Mouse (Mus musculus) MEL (cell line): ENCODE measurements around the gene Vwc2l. TPM values are rescaled to one million over a fixed set of nuclear protein-coding genes. Genes with fewer than 3 reads are reported as not detected.

Experiments used
- DNase-seq: peaks from one replicate; pipeline ENCODE4 v3.0.0; 2011; ENCODE audit warnings: low read depth, low spot score
- H3K27ac ChIP-seq: 2 replicates; pipeline ENCODE4 v1.5.1; 2012; ENCODE audit warnings: low read depth, mild to moderate bottlenecking, control low read depth, low read length, moderate library complexity; ENCODE audit not compliant: control insufficient read depth
- H3K27me3 ChIP-seq, 2 experiments: fragments of 150-350 bp in 1 of 2; sonication (generic) in 1 of 2; 2 replicates each; pipeline ENCODE4 v1.6.1; 2012; ENCODE audit warnings: low read length in 2 of 2, mild to moderate bottlenecking in 2 of 2, improper control_type of control experiment in 1 of 2, moderate library complexity in 1 of 2; ENCODE audit not compliant: insufficient read depth in 2 of 2, control insufficient read depth in 1 of 2
- H3K36me3 ChIP-seq, 2 experiments: 2 replicates each; pipeline ENCODE4 v1.6.1; 2012 to 2014; ENCODE audit warnings: low read length in 2 of 2, improper control_type of control experiment in 1 of 2, inconsistent platforms in 1 of 2, mild to moderate bottlenecking in 1 of 2; ENCODE audit not compliant: insufficient read depth in 2 of 2, control insufficient read depth in 1 of 2
- H3K4me1 ChIP-seq, 2 experiments: fragments of 150-350 bp in 1 of 2; sonication (generic) in 1 of 2; 2 replicates each; pipeline ENCODE4 v1.6.1; 2012; ENCODE audit warnings: low read length in 2 of 2, improper control_type of control experiment in 1 of 2, mild to moderate bottlenecking in 1 of 2; ENCODE audit not compliant: insufficient read depth in 2 of 2, control insufficient read depth in 1 of 2
- H3K4me3 ChIP-seq, 2 experiments: fragments of 150-350 bp in 1 of 2; sonication (generic) in 1 of 2; 2 replicates each; pipeline ENCODE4 v1.5.1; 2012; ENCODE audit warnings: low read depth in 2 of 2, low read length in 2 of 2, mild to moderate bottlenecking in 2 of 2, moderate library complexity in 2 of 2, control low read depth in 1 of 2, improper control_type of control experiment in 1 of 2; ENCODE audit not compliant: control insufficient read depth in 1 of 2, insufficient read depth in 1 of 2
- H3K79me2 ChIP-seq: 2 replicates; pipeline ENCODE4 v1.6.1; 2012; ENCODE audit warnings: mild to moderate bottlenecking, low read length, moderate library complexity; ENCODE audit not compliant: control insufficient read depth, poor library complexity, insufficient read depth
- H3K9ac ChIP-seq: 2 replicates; pipeline ENCODE4 v1.6.1; 2012; ENCODE audit warnings: low read depth, mild to moderate bottlenecking, control low read depth, low read length, moderate library complexity; ENCODE audit not compliant: control insufficient read depth, poor library complexity, severe bottlenecking
- H3K9me3 ChIP-seq: fragments of 150-350 bp; sonication (generic); replicated peaks from 2 replicates; pipeline ENCODE4 v1.6.1; 2012; ENCODE audit warnings: mild to moderate bottlenecking, low read length, improper control_type of control experiment, moderate library complexity; ENCODE audit not compliant: insufficient read depth
- CHD2 ChIP-seq: IDR thresholded peaks from 2 replicates; pipeline ENCODE4 v1.6.1; 2011; ENCODE audit warnings: low read length, improper control_type of control experiment
- CTCF ChIP-seq, 3 experiments: IDR thresholded peaks in 2 of 3; conservative IDR thresholded peaks in 1 of 3; 2 replicates each; pipeline ENCODE4 v1.5.1; 2011 to 2012; ENCODE audit warnings: low read length in 3 of 3, low read depth in 2 of 3, mild to moderate bottlenecking in 2 of 3, improper control_type of control experiment in 1 of 3, inconsistent platforms in 1 of 3, mixed read lengths in 1 of 3, moderate library complexity in 1 of 3; ENCODE audit not compliant: control insufficient read depth in 1 of 3, insufficient read depth in 1 of 3, poor library complexity in 1 of 3, severe bottlenecking in 1 of 3
- ELF1 ChIP-seq: IDR thresholded peaks from 2 replicates; pipeline ENCODE4 v1.6.1; 2014; ENCODE audit warnings: low read depth, mild to moderate bottlenecking, inconsistent platforms, low read length, improper control_type of control experiment, moderate library complexity
- GABPA ChIP-seq: IDR thresholded peaks from 2 replicates; pipeline ENCODE4 v1.6.1; 2012; ENCODE audit warnings: low read depth, mild to moderate bottlenecking, inconsistent platforms, low read length, improper control_type of control experiment, moderate library complexity
- GATA1 ChIP-seq: IDR thresholded peaks from 2 replicates; pipeline ENCODE4 v1.6.1; 2011; ENCODE audit warnings: low read depth, low read length, improper control_type of control experiment
- HCFC1 ChIP-seq: IDR thresholded peaks from 2 replicates; pipeline ENCODE4 v1.6.1; 2012; ENCODE audit warnings: low read depth, mild to moderate bottlenecking, inconsistent platforms, low read length, improper control_type of control experiment, moderate library complexity
- KAT2A ChIP-seq: conservative IDR thresholded peaks from 2 replicates; pipeline ENCODE4 v1.6.1; 2012; ENCODE audit warnings: low read depth, low read length, improper control_type of control experiment, inconsistent platforms
- MAZ ChIP-seq: IDR thresholded peaks from 2 replicates; pipeline ENCODE4 v1.6.1; 2012; ENCODE audit warnings: low read depth, mild to moderate bottlenecking, inconsistent platforms, low read length, improper control_type of control experiment
- MEF2A ChIP-seq: IDR thresholded peaks from 2 replicates; pipeline ENCODE4 v1.6.1; 2014; ENCODE audit warnings: low read depth, mild to moderate bottlenecking, inconsistent platforms, low read length, improper control_type of control experiment; ENCODE audit not compliant: poor library complexity, insufficient replicate concordance, severe bottlenecking; ENCODE audit errors: extremely low read depth
- MXI1 ChIP-seq: IDR thresholded peaks from 2 replicates; pipeline ENCODE4 v1.6.1; 2011; ENCODE audit warnings: mild to moderate bottlenecking, low read depth, low read length, improper control_type of control experiment
- MYB ChIP-seq: IDR thresholded peaks from 2 replicates; pipeline ENCODE4 v1.6.1; 2011; ENCODE audit warnings: mild to moderate bottlenecking, low read depth, low read length, improper control_type of control experiment
- MYC ChIP-seq: IDR thresholded peaks from 2 replicates; pipeline ENCODE4 v1.6.1; 2011; ENCODE audit warnings: low read depth, mild to moderate bottlenecking, low read length, improper control_type of control experiment, moderate library complexity
- NELFE ChIP-seq: IDR thresholded peaks from 2 replicates; pipeline ENCODE4 v1.6.1; 2011; ENCODE audit warnings: low read depth, low read length, improper control_type of control experiment
- NRF1 ChIP-seq: IDR thresholded peaks from 2 replicates; pipeline ENCODE4 v1.6.1; 2014; ENCODE audit warnings: low read depth, mild to moderate bottlenecking, inconsistent platforms, low read length, improper control_type of control experiment, moderate library complexity; ENCODE audit not compliant: poor library complexity, insufficient read depth, severe bottlenecking
- POLR2AphosphoS5 ChIP-seq: IDR thresholded peaks from 2 replicates; pipeline ENCODE4 v1.6.1; 2012; ENCODE audit warnings: low read depth, borderline replicate concordance, mild to moderate bottlenecking, inconsistent platforms, low read length, moderate library complexity, mixed read lengths
- RAD21 ChIP-seq: IDR thresholded peaks from 2 replicates; pipeline ENCODE4 v1.6.1; 2011; ENCODE audit warnings: mild to moderate bottlenecking, low read depth, low read length, improper control_type of control experiment
- SIN3A ChIP-seq: IDR thresholded peaks from 2 replicates; pipeline ENCODE4 v1.6.1; 2012; ENCODE audit warnings: low read length, improper control_type of control experiment, inconsistent platforms
- SMC3 ChIP-seq: IDR thresholded peaks from 2 replicates; pipeline ENCODE4 v1.6.1; 2011; ENCODE audit warnings: low read depth, low read length, improper control_type of control experiment
- UBTF ChIP-seq: IDR thresholded peaks from 2 replicates; pipeline ENCODE4 v1.6.1; 2012; ENCODE audit warnings: low read depth, mild to moderate bottlenecking, inconsistent platforms, low read length, improper control_type of control experiment, moderate library complexity, borderline replicate concordance; ENCODE audit not compliant: insufficient read depth
- USF1 ChIP-seq: IDR thresholded peaks from 2 replicates; pipeline ENCODE4 v1.6.1; 2014; ENCODE audit warnings: low read depth, mild to moderate bottlenecking, inconsistent platforms, low read length, improper control_type of control experiment, moderate library complexity
- USF2 ChIP-seq, 2 experiments: IDR thresholded peaks; 2 replicates each; pipeline ENCODE4 v1.6.1; 2011 to 2012; ENCODE audit warnings: improper control_type of control experiment in 2 of 2, low read length in 2 of 2, borderline replicate concordance in 1 of 2, inconsistent platforms in 1 of 2, low read depth in 1 of 2, mild to moderate bottlenecking in 1 of 2; ENCODE audit not compliant: insufficient read depth in 1 of 2
- ZC3H11A ChIP-seq: IDR thresholded peaks from 2 replicates; pipeline ENCODE4 v1.6.1; 2012; ENCODE audit warnings: low read depth, mild to moderate bottlenecking, inconsistent platforms, low read length, improper control_type of control experiment
- ZKSCAN1 ChIP-seq: IDR thresholded peaks from 2 replicates; pipeline ENCODE4 v1.6.1; 2012; ENCODE audit warnings: low read depth, mild to moderate bottlenecking, inconsistent platforms, low read length, improper control_type of control experiment, moderate library complexity
- ZMIZ1 ChIP-seq: IDR thresholded peaks from 2 replicates; pipeline ENCODE4 v1.6.1; 2012; ENCODE audit warnings: low read depth, mild to moderate bottlenecking, inconsistent platforms, low read length, improper control_type of control experiment, moderate library complexity
- ZNF384 ChIP-seq: IDR thresholded peaks from 2 replicates; pipeline ENCODE4 v1.6.1; 2012; ENCODE audit warnings: low read depth, mild to moderate bottlenecking, inconsistent platforms, low read length, improper control_type of control experiment
- polyA plus RNA-seq, 2 experiments: library from polyadenylated mRNA; stranded (reverse) in 1 of 2; unstranded in 1 of 2; fragments of >175 nt in 1 of 2; fragments of >200 nt in 1 of 2; gene quantifications; 2 replicates each; pipeline versions ENCODE4 v1.2.1 to v1.2.4; 2012; ENCODE audit warnings: low replicate concordance in 2 of 2, low read depth in 1 of 2; ENCODE audit not compliant: insufficient read length in 2 of 2, insufficient read depth in 1 of 2, missing spikeins in 1 of 2
- total RNA-seq: library from RNA; depleted of rRNA; stranded (reverse); fragments of 300-350 nt; gene quantifications from 2 replicates; pipeline ENCODE4 v1.2.3, GENCODE M21; 2012

Vwc2l gene
- total and polyA plus RNA-seq, 3 experiments = not detected

- no peaks in the 10 kb centered on the region for H3K9me3 ChIP-seq
- no peaks in the 10 kb centered on the region for H3K36me3 ChIP-seq
- no peak overlapping the region for H3K9ac ChIP-seq
- H3K4me1 ChIP-seq = no peaks in the 10 kb centered on the region
- TF ChIP-seq ZC3H11A (no peak), HCFC1 (no peak)
- no peak overlapping the region for H3K4me3 ChIP-seq
- H3K27me3 ChIP-seq = no peaks in the 10 kb centered on the region
- DNase-seq = no peak
- no peaks in the 10 kb centered on the region for H3K79me2 ChIP-seq
- no peak overlapping the region for H3K27ac ChIP-seq
Measured at GRCm38 (mm10) chr1:70700270-70700669, 25.2 kb upstream of the Vwc2l start.

GRCm38 (mm10) chr1:70703934-70704333, 21.6 kb upstream of the Vwc2l start:
- H3K27me3 ChIP-seq = no peaks in the 10 kb centered on the region
- no peak overlapping the region for H3K4me3 ChIP-seq
- no peaks in the 10 kb centered on the region for H3K79me2 ChIP-seq
- H3K36me3 ChIP-seq = no peaks in the 10 kb centered on the region
- TF ChIP-seq NELFE (no peak), ZKSCAN1 (no peak), USF2 (IDR thresholded peaks at IDR 0.05; ENCODE audit: borderline replicate concordance in 1 of 2, insufficient read depth in 1 of 2, low read depth in 1 of 2, low read length in 2 of 2) (no peak), ZMIZ1 (no peak), MAZ (no peak), USF1 (no peak), GABPA (no peak), ELF1 (no peak), MYC (no peak), MEF2A (no peak)
- TF ChIP-seq, all 39 proteins: peak for 0
- no peak for DNase-seq
- Histone ChIP-seq H3K4me1 (no peaks in the 10 kb centered on the region), H3K9me3 (no peaks in the 10 kb centered on the region), H3K9ac (no peak overlapping the region), H3K27ac (no peak overlapping the region)

DNA sequence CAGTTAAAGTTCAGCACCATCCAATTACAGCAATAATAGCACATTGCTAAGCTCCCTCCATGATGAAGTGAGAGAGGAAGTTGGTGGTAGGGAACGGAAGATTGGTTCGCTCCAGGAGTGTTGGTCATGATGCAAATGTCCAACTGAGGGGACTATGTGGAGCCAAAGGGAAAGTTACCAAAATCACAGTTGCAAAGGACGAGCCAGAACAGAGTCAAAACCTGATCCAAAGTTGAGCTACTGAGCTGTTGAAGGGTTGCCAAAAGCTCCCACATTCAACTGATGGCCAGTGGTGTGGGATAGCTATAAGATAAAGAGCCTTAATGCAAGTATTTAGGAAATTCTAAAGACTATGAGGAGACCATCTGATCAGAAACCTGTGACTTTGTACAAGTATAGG, 19.7 kb upstream of the Vwc2l start:
- no peak for DNase-seq
- no peak overlapping the region for H3K27ac ChIP-seq
- no peak overlapping the region for H3K9ac ChIP-seq
- H3K79me2 ChIP-seq = no peaks in the 10 kb centered on the region
- TF ChIP-seq UBTF (no peak), CHD2 (no peak), SMC3 (no peak), MXI1 (no peak), SIN3A (no peak), NRF1 (no peak), ZC3H11A (no peak), ELF1 (no peak), ZNF384 (no peak), HCFC1 (no peak), MYB (no peak), CTCF (IDR thresholded peaks at IDR 0.05 in 2 of 3, conservative IDR thresholded peaks at IDR 0.05 in 1 of 3; ENCODE audit: control insufficient read depth in 1 of 3, insufficient read depth in 1 of 3, low read depth in 2 of 3, low read length in 3 of 3, poor library complexity in 1 of 3, severe bottlenecking in 1 of 3) (no peak), POLR2AphosphoS5 (no peak), RAD21 (no peak), KAT2A (no peak), GATA1 (no peak), ZMIZ1 (no peak)
- H3K27me3 ChIP-seq = no peaks in the 10 kb centered on the region
- no peaks in the 10 kb centered on the region for H3K36me3 ChIP-seq
- no peaks in the 10 kb centered on the region for H3K4me1 ChIP-seq
- no peaks in the 10 kb centered on the region for H3K9me3 ChIP-seq
- no peak overlapping the region for H3K4me3 ChIP-seq
